Mouse (Mus musculus) E14TG2a.4 (cell line): Measurements from ENCODE around the gene Adrb1.

Experiments used
- CTCF ChIP-seq: conservative IDR thresholded peaks from 2 replicates; pipeline ENCODE4 v1.5.1; 2014; ENCODE audit warnings: low read length
- NANOG ChIP-seq: IDR thresholded peaks from 2 replicates; pipeline ENCODE4 v1.6.1; 2014; ENCODE audit warnings: borderline replicate concordance, low read length, mixed read lengths
- POU5F1 ChIP-seq: IDR thresholded peaks from 2 replicates; pipeline ENCODE4 v1.6.1; 2014; ENCODE audit warnings: low read length, borderline replicate concordance

GRCm38 (mm10) chr19:56701404-56702033, 20.5 kb upstream of the Adrb1 start:
- TF ChIP-seq CTCF (no peak), POU5F1 (no peak), NANOG (no peak)
